Mouse (Mus musculus) hindbrain, embryonic 12.5 days (tissue): ENCODE results near the gene Hscb. TPM values are rescaled to one million over a fixed set of nuclear protein-coding genes. Genes with fewer than 3 reads are reported as not detected.

Experiments used
- polyA plus RNA-seq: library from polyadenylated mRNA; unstranded; fragments of >200 nt; fragmentation: Nextera tagmentation; extraction: Ambion mirVana; gene quantifications from 2 replicates; pipeline ENCODE4 v1.2.1, GENCODE M21; 2016

Gene Hscb
- polyA plus RNA-seq, 1 experiment from 2014 or later: 21.4 TPM

Other genes with a start within 250 kb of the Hscb start
- 50.0 and 50.6 TPM in 2 replicates for gene Noc4l, start 186.4 kb downstream of the Hscb start, polyA plus RNA-seq
- 33.3 and 34.1 TPM in 2 replicates for gene Ddx51, start 186.3 kb downstream of the Hscb start, polyA plus RNA-seq
- 55.4 and 61.4 TPM in 2 replicates for gene Ep400, start 69.1 kb downstream of the Hscb start, polyA plus RNA-seq
- gene Pus1, start 59.1 kb downstream of the Hscb start, polyA plus RNA-seq: 23.4 and 24.1 TPM in 2 replicates
- gene Ulk1, start 29.7 kb downstream of the Hscb start, polyA plus RNA-seq: 35.4 and 38.1 TPM in 2 replicates
- 18.3 and 18.4 TPM in 2 replicates for gene Chek2, start 202 bp upstream of the Hscb start, polyA plus RNA-seq
- 26.9 and 28.2 TPM in 2 replicates for gene Ttc28, start 40.0 kb upstream of the Hscb start, polyA plus RNA-seq